Mouse (Mus musculus): Measurements from ENCODE around the gene Rrp12.
A peak's percentile ranks its signal among the peaks of the same experiment; 100 is the strongest.
"Not testable (repeated sequence)": the region's sequence is repeated elsewhere in the genome, so short reads cannot be mapped to it uniquely, and the experiment has no call there.

Gene Rrp12

DNA sequence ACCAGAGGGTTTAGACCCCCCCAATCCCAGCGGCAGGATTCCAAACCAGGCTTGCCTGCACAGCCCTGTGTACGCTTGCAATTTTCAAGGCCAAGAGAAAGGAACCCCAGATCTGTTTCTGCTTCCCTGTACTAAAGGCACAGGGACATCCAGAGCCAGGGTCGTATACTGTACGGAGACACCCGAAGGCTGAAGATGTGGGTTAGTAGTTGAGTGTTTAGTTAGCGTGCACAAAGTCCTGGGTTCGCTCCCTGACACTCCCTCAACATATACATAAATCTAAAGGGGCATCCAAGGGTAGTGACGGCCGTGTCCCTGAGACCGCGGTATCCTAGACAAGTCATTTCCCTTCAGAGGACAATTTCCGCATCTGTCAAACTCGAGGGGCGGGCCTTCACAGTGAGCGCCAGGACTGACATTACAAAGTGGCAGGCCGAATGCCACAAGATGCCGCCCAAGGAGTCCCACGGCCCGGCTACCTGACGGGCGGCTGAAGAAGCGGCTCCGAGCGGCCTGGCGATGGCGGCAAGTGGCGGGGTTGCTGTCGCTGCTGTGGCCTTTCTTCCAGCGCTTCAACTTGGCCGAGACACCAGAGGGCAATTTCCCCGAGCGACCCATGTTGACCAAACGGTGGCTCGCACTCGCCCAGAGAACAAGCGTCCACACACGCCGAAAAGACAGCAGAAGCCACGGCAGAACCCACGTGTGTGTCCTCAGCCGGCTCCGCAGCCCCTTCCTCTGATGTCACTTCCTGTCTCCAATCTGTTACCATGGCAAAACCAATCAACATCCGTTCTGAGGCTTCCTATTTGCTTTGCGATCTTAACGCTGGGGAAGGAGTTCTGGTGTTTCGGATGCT, at the start of gene Rrp12:
Gene Rrp12 (minus strand): TSS at position 714 of the 859 bp plus-strand sequence.
- DNase-seq: peak; percentile 79

DNA sequence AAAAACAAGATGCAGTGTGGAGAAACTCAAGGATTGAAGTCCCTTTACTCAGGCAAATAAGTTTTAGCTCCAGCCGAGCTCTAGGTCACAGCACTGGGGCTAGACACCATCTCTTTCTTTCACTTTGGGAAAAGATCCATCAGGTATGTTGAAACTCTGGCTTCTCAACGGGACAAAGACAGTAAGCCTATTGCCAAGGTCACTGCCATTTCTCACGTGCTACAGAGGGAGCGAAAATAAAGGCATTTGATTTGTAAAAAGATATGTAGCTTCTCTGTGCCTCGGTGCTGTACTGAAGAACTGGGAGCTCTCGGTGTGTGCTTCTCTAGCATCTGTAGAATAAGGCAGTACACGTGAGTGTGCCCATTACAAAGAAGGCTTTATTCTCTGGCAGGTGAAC, 47.9 kb upstream of the Rrp12 start:
- no peak for DNase-seq

DNA sequence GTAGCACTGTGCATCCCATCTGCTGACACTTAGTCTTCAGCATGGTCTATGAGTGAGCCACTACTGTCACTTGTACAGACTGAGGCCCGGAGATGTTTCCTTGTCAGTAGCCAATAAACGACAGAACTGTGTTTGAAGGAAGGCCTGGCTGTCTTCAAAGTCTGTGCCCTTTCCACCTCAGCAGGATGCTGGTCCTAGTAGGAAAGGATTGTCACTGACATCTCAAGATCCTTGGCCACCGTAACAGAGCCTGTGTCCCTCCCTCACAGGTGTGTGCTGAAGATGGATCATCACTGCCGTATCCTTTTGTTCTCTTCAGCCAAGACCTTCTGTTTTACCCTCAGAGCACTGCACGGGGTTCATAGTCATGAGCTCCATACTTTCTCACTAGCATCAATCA, 42.6 kb upstream of the Rrp12 start:
- DNase-seq: no peak

DNA sequence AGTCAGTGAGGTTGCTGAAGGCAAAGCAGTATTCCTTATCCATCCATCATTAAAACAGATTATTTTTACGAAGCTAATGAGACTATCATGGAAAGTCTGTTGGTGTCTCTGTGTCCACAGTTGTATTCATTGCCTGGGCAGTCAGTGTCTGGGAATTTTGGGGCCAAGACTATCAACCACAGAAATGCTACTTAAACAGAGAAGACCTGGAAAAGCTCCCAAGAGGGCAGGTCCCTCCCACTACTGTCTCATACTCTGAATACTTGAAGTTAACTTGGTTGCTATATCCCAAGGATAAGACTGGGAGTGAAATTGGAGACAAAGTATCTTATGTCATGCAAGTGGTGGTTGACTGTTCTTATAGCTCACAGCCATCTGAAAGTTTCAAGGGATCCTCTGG, 39.9 kb upstream of the Rrp12 start:
- no peak for DNase-seq

DNA sequence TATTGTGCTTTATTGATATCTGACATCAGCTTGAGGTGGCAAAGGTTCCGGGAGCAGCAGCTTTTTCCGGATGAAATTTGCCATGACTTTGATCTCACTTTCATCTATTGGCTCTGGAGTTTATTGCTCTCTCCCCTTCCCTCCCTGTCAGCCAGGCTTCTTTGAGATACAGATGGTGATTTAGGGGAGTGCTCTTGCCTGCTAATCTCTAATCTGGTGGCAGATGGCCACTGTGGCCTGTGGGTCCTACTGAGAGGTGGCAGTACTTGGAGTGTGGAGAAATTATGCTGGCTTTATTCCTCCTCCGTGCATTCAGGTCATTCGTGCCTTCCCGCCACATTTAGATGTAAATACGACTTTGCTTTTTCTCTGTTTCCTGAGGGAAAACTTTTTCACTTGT, 38.2 kb upstream of the Rrp12 start:
- no peak for DNase-seq

- DNase-seq: peak; percentile 98
These were observed 37.5 kb upstream of the Rrp12 start, which contains the start of the genes Exosc1 and Zdhhc16 for GRCm38 (mm10) chr19:41933179-41934086. Gene Exosc1, minus strand, starts transcription at chr19:41933423. Gene Zdhhc16, plus strand, starts transcription at chr19:41933480.

DNA sequence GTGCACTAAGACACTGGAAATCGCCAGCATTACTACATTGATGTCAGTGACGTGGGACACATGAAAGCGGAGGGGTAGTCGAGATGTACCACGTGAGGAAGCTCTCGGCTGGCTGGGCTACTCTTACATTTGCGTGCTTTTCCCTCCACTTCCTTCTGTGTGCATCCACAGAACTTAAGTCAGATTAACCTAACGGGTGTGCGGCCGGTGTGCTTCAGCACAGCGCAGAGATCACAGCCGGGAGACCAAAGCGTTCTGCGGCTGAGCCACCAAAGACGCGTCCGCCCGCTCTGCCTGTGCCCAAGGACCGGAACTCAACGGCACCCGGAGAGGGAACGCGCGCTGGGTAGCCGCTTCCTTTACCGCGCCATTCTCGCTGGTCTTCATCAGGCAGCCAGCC, 36.7 kb upstream of the Rrp12 start:
- DNase-seq: no peak

GRCm38 (mm10) chr19:41920412-41921067, 24.6 kb upstream of the Rrp12 start:
- no peak for DNase-seq

DNA sequence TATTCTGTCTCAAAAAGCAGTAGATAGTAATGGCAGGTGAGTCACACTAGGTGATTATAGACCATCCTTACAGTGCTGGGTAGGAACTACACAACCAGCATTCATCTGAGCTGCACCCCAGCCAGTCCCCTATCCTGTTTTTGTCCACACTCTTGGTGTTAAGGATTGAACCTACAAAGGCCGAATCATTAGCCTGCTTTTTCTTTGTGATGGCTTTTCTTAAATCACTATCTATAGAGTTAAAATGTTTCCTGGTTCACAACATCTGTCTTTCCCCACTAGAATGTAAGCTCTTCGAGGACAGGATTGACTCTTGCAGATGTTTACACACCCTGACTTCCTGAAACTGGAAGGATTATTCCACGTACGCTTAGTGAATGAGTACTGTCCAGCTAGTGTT, 23.5 kb upstream of the Rrp12 start:
- no peak for DNase-seq

GRCm38 (mm10) chr19:41916853-41917252, 20.9 kb upstream of the Rrp12 start:
- no peak for DNase-seq

GRCm38 (mm10) chr19:41915294-41915693, 19.3 kb upstream of the Rrp12 start:
- DNase-seq: no peak

GRCm38 (mm10) chr19:41914592-41914882, 18.6 kb upstream of the Rrp12 start:
- DNase-seq: not testable (repeated sequence)

DNA sequence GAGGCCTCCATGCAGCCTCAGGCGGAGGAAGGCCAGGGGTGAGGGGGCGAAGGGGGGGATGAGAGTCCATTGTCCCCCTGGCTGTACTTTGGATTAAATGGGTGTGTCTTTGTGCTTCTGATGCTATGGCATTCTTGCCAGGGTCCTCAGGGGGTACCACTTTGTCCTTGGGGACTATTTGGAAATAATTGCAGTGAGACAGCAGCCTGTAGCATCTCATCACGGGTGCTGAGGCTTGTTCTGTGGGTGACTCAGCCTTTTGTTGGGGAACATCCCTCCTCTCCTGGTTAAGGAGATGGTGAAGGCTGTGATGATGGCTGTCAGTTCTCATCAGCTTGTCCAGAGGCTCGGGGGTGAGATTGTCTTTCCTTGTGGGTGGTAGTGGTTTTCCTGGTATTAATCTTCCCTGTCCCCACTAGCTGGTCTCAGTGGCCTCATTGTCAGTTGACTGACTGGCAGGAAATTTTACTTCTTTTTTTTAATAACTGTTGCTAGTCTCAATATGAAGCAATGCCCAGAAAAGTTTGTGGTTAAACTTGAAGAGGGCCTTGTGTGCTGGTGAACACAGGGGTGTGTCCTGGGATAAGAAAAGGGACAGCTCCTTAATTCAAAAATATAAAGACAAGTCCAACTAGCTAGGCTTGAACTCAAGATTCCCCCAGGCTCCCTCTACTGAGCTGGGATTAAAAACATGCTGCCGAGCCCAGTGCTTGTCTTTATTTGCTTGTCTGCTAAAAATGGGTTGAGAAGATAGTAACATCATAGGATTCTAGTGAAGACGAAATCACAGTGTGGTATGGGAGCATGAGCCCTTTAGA, 18.0 kb upstream of the Rrp12 start:
- no peak for DNase-seq

DNA sequence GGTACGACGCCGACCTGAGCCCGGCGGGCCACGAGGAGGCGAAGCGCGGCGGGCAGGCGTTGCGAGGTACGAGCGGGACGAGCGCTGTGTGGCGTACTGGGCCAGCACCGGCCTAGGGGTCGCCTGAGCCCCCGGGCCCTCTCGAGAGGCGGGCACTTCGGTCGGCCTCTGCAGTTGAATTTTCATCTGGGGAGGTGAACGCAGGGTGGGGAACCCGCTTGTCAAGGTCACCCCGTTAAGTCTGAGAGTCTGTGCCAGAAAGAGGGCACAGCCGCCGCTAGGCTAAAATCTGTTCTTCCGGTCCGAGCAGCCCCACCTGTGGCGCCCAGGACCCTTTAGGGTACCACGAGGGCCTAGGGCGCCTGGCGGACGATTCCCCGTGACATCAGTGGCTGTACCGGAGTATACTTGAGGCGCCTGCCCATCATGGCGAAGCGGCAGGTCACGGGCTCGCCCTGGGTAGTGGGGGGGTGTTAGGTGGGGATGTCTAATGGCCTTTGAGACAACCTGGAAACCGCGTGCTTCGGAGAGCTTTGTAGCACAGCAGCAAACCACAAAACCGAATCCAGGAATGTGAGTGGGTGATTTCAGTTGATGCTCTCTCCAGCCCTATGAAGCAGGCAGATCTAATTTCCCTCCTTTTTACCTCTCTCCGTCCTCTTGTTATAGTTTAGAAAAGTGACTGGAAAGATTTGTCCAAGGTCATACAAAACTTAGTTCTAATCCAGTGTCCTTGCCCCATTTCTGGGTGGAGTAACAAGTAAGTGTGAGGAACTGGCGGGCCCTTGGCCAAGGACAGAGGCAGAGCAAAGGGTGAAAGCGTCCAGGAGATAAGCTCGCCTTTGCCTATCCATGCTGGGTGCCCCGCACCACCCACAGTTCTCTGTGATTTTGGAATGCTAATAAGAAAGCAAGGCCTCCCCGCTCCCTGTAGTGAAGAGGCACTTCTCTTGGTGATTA, 16.4 kb upstream of the Rrp12 start:
- peak; percentile 65 for DNase-seq

- peak; percentile 94 for DNase-seq
These were observed 15.5 kb upstream of the Rrp12 start, which contains the start of gene Pgam1 for GRCm38 (mm10) chr19:41911178-41912073. Gene Pgam1, plus strand, starts transcription at chr19:41911923.

DNA sequence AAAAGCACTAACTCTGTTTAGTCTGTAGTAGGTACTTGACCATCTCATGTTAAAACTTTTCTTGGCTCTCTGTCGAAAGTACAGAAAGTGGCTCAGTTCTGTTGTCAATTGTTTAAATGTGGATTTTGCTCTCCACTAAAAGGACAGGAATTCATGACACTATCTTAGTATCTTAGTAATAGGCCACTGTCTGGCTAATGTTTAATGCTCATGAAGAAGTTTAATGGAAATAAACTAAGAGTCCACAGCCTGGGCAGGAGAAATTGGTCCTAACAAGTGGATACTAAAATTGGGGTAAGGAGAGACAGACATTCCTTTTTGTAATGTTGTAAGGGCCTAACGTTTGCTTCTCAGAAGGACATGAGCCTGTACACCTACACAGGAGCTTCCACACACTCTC, 14.4 kb upstream of the Rrp12 start:
- no peak for DNase-seq

GRCm38 (mm10) chr19:41908736-41909135, 12.8 kb upstream of the Rrp12 start:
- no peak for DNase-seq

DNA sequence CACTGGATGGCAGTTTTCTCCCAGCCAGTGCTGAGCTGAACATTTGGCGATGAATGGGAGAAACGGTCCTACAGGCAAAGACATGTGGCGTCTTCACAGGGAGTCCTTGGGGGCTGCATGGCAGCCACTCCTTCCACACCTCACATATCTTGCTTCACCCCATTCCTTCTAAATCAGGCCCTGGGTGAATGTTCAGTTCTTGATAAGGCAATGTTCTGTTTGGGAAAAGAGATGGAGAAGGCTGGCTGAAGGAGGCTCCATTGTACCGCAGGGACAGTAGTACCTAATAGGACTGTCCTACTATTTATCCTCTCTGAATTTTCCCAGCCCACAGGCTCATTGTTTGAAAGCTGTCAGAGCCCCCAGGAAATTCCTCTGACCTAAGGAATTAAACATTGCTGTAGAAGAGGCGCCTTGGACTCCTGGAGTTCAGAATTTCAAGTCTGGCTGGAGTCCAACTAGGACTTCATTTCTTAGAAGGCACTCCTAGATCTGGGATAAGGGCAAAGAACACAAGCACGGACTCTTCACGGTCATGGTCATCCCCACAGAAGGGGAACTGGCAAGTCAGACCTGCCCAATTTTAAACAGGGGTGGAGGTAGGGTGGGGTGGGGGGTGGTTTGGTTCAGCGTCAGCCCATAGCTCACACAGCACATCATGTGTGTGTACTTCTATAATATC, 11.2 kb upstream of the Rrp12 start:
- DNase-seq: peak; percentile 18

DNA sequence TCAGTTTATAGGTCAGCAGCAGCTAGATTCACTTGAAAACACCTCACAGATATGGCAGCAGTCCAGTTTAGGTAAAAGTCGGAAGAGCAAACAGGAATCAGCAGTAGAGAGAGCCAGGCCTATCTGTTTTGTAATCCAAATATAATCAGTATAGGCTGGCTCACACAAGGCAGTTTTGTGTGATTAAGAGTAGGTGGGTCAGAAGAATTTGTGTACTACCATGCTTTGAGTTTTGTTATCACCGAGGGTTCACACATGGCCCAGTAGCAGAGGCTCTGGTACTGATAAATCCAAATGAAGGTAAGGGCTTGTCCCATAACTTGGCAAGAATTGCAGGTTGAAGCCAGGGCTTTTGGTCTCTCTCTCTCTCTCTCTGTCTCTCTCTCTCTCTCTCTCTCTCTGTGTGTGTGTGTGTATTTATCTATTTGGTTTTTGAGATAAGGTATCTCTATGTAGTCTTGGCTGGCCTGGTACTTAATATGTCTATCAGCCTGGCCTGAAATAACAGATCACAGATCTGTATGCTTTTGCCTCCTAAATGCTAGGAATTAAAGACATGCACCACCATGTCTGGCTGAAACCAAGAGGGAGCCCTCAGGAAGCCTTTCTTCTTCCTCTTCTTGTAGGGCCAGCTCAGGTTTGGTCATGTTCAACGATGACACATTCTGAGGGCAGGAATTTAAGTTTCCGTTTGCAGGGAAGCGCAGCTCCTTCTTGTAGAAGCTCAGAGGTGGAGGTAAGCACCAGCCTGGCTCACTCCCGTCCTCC, 10.5 kb upstream of the Rrp12 start:
- no peak for DNase-seq

Measured in kidney, adult 18-20 months (tissue).